Mouse (Mus musculus) layer of hippocampus, postnatal 36 days (tissue): ENCODE measurements at regions not wholly inside any gene's neighbourhood (a gene's known extent, or its start where the extent isn't known, plus 50 kb on each side); places are given as distances from the start of the nearest gene placed in this dataset.
"Not testable (repeated sequence)": the region's sequence is repeated elsewhere in the genome, so short reads cannot be mapped to it uniquely, and the experiment has no call there.

Experiments
- DNase-seq, 2 experiments: peaks; one replicate each; pipeline ENCODE4 v3.0.0; 2022

DNA sequence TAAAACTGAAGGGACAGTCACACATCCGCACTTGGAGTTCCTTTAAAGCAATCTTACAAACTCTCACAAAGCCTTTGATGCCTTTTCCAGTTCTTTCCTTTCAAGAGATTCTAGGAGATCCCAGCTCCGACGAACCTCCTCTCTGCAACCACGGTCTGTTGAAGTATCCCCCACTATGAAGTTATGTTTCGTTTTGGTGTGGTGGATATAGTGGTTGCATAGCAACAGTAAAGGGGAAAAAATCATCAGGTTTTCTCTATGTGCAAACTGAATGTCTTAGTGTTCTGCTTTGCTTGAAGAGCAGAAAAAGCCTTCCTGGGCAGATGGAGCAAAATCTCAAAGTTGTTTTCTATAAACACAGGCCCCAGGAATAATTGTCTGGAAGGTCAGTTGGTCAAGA, 147.4 kb upstream of the Dlgap1 start:
- peak in 1 of 2 experiments; percentile 7 for DNase-seq

DNA sequence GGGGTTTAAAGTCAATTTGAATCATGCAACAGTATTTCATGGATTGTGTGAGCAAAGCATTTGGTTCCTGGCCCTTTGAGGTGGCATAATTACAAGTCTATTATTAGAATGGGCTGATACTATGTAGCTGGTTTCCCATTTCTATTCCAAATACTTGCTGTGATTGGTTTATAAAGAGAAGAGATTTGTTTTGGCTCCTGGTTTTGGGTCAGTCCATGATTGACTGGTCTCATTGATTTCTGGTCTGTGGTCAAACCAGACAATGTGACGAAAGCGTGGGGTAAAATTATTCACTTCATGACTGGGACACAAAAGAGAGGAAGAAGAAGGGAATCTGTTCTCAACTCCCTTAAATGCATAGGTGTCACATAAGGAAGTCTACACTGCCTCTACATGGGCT, 147.0 kb upstream of the Dlgap1 start:
- no peak for DNase-seq

- DNase-seq = no peak
Measured at GRCm38 (mm10) chr17:69822921-69823320, 146.0 kb upstream of the Dlgap1 start.

DNA sequence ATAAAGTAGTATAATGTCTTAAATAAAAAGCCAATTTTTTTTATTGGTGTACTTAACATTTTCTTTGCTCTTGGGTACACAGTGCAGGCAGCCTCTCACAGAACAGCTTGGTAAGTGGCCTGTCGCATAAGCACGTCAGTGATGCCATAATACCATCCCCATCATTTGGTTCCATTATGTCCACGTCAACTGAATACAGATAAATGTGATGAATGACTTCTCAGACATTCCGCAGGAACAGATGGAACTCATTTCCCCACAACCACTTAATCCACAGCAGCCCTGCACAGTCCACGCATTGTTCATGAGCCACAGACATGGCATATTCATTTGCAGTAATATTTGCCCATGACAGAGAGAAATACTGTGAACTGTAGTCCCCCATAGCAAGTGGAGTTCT, 127.6 kb upstream of the Dlgap1 start:
- DNase-seq = no peak

DNA sequence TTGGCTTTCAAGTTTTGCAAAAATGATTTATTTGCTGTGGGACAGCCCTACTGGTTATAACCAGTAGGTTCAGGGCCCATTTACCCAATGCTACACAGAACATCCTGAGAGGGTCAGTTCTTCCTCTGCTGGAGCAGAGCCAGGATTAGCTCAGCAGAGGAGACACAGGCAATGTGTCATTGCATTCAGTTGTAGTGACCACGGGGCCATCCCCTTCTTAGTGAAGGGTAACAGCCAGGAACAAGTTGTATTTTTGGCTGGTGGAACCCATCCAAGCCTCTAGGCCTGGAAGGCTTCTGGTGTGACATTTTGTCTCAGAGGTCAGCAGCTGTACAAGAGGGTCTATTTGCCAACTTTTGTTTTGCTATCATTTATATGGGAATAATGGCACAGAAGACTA, 120.6 kb upstream of the Dlgap1 start:
- no peak for DNase-seq

DNA sequence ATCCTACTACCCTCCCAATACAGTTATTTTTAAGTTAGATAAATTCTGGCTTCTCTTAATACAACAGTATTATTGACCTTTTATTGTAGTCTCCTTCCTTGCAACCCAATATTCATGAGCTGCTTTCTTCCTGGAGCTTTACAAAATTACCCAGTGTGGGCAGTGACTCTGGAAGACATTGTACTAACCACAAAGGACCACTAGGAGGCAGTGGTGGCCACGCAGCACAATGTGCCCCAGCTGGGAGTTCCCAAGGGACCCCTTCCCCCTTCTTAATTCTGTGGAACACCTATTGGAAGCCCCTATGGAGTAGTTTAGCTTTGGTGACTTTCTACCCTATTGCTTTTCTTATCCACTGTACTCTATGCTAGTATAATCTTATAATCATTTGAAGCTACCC, 118.8 kb upstream of the Dlgap1 start:
- no peak for DNase-seq

DNA sequence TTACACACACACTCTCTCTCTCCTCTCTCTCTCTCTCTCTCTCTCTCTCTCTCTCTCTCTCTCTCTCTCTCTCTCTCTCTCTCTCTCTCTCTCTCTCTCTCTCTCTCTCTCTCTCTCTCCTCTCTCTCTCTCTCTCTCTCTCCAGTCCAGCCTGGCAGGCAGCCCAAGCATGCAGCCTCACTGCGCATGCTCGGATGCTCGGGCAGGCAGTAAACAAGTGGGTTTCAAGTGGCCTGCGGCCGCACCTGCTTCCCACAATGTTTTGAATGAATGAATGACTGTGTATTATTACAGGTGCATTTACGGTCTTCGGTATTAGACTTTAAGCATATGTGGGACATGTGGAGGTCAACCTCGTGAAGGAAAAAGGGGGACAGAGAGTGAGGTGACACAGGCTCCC, 88.9 kb upstream of the Dlgap1 start:
- not testable (repeated sequence) for DNase-seq

DNA sequence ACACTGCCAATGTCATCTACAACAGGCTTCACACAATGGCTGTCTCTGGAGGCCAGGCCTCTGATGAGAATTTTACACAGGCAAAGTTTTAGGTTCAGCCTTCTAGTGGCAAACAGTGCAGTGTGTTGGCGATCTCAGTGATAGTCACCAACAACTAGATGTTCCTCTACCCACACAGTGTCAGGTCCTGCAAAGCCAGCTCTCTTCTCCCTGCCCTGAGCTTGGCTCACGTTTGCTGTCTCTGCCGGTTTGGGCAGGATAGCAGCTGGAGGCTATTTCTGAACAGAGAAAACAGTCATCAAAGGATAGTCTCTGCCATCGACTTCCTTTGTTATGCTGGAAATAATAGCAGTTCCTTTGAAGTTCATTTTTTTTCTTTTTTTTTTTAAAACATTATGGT, 74.9 kb upstream of the Dlgap1 start:
- DNase-seq = no peak
